Mouse (Mus musculus) layer of hippocampus, adult 9-10 months (tissue): ENCODE results near the gene C87436.

Source experiments
- DNase-seq: peaks from one replicate; pipeline ENCODE4 v3.0.0; 2022; ENCODE audit warnings: low spot score

Gene C87436

DNA sequence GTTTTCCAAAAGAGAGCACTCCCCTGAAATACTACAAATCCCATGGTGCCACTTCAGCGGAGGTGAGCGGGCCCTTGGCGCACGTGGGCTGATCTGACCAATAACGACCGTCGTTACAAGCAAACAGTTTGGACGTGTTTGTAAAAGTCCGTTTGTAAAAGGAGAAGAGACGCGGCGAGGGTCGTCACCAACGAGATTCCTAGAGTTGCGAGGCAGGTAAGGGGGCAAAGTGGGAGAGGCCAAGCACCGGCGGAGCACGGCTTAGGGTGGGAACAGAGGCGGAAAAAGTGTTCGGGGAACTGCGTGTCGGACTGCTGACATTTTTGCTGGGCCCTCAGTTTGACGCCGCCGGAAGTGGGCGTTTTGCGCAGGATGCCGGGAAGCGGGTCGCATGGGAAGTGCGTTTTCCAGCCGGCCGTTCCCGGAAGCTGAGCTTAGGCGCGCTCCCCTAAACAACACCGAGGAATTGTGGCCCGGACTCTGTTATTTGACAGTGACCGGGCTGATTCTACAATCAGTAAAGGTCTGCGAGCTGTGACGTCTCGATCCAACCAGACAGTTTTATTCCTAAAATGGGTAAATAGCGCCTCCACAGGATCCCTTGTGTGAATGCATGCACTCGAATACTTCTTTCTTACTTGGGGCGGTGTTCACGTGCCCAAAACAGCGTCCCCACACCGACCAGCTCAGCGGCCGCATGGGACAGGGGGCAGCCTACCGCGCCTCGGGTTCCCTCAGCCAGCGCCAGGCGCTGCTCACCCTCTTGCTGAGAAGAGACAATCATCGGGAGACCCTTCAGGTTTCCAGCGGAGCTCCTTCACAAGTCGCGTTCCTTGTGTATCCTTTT is at the start of gene C87436:
TSS of gene C87436 (plus strand) at position 103 of the 847 bp plus-strand sequence.
- DNase-seq: peak; percentile 92

DNA sequence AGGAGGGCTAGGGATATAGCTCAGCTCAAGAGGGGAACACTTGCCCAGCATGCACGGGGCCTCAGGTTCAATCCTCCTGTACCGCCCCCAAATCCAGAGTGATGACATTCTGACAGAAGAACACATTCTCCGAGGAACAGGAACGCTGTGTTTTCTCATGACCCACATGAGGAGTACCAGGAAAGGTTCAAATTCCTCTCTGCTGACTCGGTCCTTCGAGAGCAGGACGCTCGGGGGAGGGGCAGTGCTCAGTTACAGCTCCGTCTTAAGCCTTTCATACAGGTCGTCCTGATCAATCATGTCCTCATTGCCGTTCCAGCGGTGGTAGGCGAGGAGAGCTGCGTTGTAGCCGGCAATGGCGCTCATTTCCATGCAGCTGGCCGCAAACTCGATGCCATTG is 49.7 kb upstream of the C87436 start:
- no peak for DNase-seq

DNA sequence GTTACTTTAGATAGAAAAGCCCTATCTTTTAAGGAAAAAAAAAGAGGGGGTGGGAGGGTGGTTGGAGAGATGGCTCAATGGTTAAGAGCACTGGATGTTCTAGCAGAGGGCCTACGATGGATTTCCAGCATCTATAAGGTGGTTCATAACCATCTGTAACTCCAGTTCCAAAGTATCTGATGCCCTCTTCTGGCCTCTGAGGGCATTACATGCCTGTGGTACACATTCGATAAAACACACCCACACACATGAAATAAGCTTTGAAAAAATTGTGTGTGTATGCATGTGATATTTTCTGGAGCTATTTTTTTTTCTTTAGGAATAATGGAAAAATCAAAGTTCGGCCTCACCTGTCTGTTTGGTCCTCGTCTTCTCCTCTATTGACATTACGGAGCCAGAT is 46.8 kb upstream of the C87436 start:
- no peak for DNase-seq

DNA sequence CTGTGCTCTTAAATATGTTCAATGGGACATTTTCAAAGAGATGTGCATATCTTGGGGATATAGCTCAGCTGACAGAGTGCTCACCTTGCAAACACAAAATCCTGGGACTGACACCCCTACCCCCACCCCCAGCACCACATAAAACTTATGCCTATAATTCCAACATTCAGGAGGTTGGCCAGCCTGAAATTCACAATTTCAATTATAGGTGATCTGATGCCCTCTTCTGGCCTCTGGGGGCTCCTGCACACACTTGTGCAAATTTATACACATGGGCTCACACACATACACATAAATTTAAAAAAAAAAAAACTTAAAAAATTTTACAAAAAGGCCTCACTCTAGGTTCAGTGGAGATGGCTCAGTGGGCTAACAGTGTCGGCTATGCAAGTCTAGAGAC is 45.0 kb upstream of the C87436 start:
- DNase-seq: no peak

DNA sequence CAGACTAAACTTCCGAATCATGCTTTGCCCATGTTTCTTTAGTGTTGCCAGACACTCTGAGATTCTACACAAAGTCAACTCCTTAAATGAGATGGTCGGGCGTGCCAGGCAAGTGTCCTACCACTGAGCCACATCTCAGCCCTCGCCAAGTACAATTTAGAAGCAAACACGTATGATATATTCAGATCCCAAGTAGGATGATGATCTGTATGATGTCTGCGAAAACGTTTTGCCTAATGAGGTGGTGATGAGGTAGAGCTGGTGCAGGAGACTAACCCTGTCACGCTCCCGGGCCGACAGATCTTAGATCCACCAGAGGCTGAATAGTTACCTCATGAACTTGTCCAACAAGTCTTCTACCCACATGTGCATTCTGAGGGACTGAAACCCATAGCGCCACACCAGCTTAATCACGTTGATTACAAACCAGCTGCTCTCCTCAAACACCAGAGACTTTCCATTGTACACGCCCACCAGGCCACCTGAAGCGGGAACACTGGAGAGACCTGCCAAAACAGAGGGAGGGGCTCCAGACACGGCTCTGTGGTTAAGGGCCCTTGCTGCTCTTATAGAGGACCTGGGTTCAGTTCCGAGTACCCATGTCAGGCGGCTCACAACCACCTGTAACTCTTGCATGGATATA is 44.0 kb upstream of the C87436 start:
- no peak for DNase-seq

DNA sequence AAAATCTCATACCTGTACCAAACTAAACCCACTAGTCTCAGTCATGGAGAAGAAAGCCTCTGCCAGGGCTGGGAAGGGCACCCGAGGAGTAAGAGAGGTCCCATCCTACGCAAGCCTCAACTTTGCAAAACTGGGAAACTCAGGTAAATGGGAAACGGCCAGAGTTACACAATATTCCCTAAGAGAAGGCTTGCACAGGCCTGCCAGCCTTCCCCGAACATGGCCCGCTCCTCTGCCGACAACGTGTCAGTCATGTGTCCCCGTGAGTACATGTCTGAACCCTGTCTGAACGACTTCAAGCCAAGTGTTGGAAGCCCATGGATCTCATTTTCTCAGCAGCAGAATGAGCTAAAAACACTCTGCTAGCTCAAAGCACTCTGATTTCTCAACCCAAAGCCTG is 43.2 kb upstream of the C87436 start:
- DNase-seq: no peak

DNA sequence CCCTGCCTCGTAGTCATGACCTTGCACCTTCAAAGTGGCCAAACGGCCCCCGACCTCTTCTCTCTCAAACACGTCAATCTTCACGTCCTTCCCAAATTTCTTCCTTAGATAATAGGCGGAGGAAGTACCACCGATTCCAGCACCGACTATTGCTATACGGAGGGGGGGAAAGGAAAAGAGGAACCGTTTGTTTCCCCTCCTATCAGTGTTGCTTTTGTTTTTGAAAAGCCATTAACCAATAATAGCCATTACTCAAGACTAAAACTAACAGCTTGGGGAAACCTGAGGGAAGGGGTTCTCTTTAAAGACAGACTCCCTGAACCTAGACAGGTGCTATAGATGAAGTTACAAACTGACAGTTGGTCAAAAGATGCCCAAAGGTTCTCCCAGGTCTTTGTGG is 42.2 kb upstream of the C87436 start:
- DNase-seq: no peak

DNA sequence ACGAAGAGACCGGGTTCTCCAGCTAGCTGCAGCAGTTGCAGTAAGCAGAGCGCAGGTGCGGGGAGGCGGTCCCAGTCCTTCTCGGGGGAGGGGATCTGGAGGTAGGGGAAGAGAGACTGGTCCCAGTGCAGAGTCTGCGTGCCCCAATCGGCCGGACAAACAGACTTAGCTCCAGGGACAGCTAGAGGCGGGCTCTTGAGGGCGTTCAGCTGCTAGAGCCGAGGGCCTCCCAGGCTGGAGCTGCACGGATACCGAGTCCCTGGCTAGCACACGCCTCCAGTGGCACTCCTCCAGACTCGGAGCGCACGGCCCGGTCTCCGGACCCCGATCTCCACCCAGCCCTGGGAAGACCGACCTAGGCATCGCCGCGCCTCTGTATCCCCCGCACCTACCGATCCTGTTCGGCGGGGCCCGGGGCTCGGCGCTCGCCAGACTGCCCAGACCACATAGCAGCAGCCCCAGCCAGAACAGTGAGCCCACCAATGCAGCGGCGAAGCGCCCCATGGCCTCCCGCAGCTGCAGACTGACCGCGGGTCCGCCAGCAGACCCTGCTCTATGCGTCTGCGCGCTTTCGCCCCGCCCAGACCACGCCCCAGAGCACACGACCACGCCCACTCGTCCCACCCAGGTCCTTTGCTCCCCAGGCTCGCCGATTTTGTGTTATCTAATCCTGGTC is 41.5 kb upstream of the C87436 start, which contains the start of gene Pcyox1:
TSS of gene Pcyox1 (minus strand) at position 574 of the 676 bp plus-strand sequence.
- peak; percentile 65 for DNase-seq

DNA sequence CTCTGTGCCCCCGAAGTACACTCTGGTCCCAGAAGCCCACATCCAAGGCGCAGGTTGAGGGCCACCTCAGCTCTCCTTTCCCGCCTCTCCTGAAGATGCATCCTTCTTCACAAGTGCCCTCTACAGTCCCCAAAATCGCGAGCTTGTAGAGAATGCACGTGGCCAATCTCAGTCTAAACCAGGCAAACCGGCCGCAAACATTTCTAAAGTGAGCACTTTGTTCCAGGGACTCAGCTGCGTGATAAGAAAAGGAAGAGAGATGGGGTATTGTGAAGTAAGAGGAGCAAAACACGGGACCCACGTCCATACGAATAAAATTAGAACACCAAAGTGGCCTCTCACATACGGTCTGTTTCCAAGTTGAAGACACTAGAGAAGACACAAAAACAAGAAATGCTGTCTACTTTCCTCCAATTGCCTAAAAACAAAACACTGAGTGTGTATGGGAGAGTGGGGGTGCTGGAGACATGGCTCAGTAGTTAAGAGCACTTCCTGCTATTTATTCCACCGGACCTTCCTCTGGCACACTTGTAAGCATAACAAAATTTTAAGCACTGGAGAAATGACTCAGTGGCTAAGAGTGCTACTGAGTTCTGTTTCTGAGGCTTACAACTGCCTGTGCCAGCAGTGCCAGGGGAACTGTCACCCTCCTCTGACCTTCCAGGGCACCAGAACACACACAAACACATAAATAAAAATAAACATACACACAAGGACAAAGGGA is 40.8 kb upstream of the C87436 start:
- DNase-seq: no peak

DNA sequence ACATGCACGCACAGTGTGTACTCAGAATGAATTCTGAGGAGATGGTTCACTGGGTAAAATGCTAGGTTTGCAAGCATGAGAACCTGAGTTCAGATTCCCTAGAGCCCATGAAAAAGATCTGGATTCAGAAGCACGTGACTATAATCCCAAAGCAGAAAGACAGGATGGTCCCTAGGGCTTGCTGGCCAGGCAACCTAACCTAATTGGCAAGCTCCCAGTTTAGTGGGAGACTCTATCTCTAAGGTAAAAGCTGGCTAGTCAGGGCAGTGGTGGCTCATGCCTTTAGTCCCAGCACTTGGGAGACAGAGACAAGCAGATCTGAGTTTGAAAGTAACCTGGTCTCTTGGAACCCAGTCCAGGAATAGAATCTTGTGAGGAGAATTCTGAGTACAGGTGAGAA is 39.2 kb upstream of the C87436 start:
- DNase-seq: no peak

DNA sequence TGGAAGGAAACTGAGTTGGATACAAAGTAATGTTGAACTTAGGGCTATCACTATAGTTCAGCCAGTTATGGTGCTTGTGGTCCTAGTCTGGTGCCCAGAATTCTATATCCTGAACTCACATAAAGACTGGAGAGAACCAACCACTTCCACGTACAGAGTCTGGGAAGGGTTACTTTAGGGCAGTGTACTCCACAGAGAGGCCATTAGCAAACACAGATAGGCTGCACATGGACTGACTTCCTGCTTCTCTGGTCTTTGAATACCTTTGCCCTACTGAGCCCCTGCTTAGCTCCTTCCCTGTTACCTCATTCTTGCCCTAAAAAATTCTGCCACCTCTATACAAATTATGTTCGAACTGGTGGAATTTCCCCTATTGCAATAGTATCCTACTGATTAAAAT is 38.2 kb upstream of the C87436 start:
- no peak for DNase-seq

DNA sequence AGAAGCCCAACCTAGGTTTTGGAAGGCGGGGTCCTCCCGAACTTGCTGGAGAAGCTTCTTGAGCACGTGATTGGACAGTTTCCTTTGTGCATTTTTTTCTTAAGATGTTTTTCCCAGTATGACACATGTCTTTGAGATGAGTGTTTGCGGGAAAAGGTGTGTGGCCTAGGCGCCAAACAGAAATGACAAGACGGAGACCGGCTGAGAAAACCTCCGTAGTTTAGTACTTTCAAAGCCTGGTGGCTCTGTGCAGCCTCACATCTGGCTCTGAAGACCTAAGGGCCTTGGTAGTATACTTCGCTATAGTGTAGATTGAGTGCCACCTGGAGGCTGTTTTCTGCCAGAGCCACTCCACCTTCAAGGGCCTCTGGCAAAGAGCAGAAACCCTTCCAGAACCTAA is 37.2 kb upstream of the C87436 start:
- DNase-seq: no peak

DNA sequence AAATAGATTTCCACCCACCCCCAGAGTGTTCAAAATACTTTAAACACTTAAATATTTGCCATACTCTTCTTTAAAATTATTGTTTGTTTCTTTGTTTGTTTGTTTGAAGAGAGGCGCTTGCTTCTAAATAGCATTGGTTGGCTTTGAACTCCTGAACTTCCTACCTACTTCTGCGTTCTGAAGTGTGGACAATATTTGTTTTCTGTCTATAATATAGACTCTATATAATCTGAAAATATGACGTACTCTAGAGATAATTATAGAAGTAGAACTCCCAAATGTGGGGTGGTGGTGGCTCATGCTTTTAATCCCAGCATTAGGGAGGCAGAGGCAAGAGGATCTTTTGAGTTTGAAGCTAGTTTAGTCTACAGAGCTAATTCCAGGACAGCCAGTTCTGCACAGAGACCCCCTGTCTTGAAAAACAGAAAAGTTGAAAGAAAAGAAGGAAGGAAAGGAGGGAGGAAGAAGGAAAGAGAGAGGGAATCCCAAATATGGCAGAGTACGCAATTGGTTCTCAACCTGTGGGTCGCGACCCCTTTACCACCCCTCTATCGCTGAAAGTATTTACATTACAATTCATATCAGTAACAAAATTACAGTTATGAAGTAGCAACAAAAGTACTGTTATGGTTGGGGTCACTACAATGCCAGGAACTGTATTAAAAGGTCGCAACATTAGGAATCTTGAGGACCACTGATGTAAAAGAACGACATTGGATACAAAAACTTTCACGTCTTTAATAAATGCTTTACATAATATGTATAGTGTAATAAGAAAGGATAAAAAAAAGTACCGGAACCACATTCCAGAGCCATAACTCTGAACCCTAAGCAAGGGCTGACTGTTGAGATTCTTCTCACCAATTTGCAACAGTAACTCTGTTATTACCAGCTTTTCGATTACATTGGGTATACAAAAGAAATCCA is 35.2 kb upstream of the C87436 start:
- DNase-seq: no peak

DNA sequence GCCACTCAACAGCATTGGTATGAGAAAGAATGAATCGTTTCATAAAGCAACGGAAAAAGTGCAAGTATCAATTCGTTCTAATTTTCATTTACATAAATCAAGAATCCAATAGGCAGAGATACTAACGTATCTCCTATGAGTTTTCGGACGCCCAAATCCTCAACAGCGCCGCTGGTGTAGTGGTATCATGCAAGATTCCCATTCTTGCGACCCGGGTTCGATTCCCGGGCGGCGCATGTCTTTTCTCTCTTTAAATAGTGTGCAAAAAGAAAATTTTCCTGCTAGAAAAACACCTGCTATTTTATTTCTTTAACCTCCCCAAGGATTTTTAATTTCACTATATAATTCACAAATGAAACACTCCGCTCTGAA is 34.5 kb upstream of the C87436 start:
- DNase-seq: peak; percentile 99

DNA sequence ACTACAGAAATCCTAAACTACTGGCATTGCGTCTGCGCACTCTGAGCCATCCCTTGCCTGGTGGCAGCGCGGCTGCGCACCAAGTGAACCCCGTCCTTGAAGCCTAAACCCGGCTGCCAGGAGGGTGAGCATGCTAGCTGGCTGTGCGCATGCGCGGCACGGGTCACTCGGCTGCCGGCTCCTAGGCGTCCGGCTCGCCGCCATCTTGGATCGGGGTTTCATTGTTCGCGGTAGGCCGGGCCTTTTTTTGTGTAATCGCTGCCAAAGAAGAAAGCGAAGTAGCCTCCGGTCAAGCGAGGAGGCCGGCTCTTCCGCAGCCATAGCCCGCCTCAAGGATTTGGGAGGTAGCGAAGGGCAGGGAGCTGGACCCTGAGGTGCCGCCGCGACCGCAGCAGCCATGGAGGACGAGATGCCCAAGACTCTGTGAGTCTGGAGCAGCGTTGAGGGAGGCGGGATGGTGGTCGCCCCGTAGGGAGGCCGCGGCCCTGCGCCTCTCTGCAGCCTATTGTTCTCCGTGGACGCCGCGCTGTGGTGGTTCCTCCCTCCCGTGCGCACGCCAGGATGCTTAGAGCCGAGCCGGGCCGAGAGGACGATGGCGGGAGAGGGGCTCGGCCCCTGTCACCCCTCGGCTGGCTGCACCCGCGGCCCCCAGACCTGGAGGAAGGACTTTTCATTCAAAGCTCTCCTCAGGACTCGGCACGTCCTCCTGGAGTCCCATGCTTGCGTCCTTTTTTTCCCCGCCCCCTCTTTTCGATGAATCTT is 33.9 kb upstream of the C87436 start, which contains the start of gene Tia1:
TSS of gene Tia1 (plus strand) at position 120 of the 762 bp plus-strand sequence.
- peak; percentile 85 for DNase-seq

DNA sequence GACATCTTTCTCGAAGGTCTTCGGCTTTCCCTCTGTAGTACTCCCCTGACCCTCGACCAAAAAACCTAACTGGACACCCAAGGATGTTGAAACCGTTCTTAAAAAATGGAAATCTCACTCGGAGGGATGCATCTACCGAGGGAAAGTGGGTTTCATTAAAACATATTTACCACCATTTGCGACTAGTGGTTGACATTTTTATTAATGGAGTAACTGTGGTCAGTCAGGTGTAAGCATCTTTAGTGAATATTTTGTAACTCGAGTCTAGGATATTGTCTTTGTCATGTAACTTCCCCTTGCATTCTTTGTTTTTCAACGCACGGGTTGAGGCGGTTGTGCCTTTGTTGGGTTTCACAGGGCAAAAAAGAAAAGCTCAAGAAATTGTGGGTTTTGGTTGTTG is 33.2 kb upstream of the C87436 start:
- DNase-seq: no peak

DNA sequence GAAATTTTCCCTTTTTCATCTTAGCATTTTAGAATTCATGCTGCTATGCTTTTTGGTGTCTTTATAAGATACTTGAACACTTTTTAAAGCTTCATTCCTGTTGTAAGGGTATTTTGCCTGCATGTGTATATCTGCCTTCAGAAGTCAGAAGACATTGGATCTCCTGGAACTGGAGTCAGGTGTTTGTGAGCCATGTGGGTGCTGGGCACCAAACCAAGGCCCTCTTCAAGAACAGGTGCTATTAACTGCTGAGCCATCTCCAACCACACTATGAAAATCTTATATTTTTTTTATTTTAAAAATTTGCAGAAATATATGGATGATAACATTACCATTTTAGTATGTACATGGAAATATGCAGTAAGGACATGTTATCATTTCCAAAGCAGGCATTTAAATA is 31.9 kb upstream of the C87436 start:
- no peak for DNase-seq

DNA sequence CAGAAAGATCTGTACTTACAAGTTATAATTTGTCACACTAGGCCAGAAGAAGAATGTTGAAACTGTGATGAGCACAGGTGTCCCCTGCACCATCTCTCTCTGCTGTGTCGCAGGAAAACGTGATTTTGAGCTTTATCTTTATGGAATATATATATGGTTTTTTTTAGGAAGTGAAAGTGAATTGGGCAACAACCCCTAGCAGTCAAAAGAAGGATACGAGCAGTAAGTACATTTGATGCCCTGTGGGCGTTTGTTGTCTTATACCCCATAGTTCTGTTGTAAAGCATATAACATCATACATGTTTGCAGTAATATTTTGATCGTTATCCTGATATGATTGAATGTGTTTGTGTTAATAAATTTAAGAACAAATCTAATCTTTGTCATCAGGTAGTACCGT is 19.5 kb upstream of the C87436 start:
- DNase-seq: no peak

DNA sequence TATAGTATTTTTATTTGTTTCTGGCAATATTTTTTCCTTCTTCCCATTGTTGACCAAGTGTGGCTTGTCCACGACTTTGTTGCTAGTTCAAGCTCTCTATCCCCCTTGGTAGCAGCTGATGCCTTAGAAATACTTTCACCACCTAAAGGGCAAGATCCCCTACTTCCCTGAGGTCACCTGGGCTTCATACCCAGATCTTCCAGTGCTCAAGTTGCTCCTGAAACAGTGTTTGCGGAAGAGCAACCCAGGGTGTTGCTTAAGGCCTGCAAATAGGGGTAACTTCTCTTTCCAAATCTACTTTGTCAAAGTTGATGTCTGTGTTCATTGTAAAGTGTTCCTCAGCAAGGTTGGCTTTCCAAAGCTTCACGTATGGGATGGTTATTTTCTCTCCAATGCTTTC is 18.9 kb upstream of the C87436 start:
- no peak for DNase-seq

DNA sequence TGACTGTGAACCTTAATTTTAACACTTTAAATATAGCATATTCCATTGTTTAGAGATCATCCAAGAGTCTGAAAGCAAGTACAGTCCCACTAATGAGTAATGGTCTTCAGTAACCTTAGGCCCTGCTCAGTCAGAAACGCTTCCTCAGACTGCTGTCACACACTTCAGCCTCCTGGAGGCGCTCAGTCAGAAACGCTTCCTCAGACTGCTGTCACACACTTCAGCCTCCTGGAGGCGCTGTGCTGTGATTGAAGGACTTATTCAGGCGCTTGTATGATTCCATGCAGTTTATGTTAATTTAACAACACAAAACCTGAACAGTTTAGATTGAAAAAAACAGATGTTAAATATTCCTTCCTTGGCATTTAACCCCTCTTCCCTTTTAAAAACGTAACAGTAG is 17.7 kb upstream of the C87436 start:
- no peak for DNase-seq

DNA sequence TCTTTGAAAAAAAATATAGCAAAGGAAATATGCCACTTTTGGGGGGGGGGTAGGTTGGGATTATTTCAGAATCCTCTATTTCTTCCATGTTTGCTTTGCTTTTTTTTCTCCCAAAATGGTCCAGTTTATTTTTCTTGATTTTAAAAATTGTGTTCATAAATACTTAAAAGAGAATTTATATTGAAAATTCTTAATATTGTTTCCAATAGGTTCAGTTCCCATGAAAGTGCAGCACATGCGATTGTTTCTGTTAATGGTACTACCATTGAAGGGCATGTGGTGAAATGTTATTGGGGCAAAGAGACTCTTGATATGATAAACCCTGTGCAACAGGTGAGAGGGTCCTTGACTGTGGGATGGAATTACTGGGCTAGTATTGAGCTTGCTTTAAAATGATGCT is 11.8 kb upstream of the C87436 start, which contains the start of gene Gm44790:
TSS of gene Gm44790 (plus strand) at position 301 of the 400 bp plus-strand sequence.
- DNase-seq: no peak
